Comparison of ENCODE assay signal across 14 mouse cellular contexts in the genomic region with DNA sequence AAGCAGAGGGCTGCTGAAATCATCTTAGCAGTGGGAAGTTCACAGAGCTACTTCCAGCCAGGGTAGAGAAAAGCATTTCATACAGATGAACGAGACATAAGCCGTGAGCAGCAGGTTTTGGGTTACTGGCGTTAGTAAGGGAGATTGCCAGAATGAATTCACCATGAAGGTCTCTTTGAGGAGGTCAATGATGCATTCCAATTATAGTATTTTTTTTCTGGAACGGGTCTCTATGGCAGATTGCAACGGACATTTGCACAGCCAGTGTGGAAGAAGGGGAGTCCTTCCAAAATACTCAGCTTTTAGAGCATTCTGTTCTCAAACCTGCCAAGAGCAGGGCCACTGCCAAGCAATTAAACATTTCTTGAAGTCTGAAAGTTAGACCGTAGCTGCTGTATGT.
DNase-seq lines count a peak whose midpoint lies in the region; ATAC-seq lines count a peak whose summit lies in the region.
"Had no signal": no experiment of that assay in that cellular context is flagged by ENCODE, and none has a peak within 500 bp of the region (broad histone marks: within the 10 kb centered on the region; RNA-seq: fewer than 3 reads in every experiment).

No protein-coding gene starts in this region.

- 75% methylated on average over 6 of the region's 6 CpGs for WGBS in forebrain, embryonic 13.5 days
- WGBS in forebrain, embryonic 10.5 days: 86% methylated on average over 6 of the region's 6 CpGs
- WGBS in forebrain, embryonic 16.5 days: 37% methylated on average over 6 of the region's 6 CpGs
- WGBS in liver, embryonic 11.5 days: 79% methylated on average over 6 of the region's 6 CpGs

- H3K27me3 ChIP-seq in forebrain, embryonic 13.5 days: no peaks in the 10 kb centered on the region
- no peaks in the 10 kb centered on the region for H3K27me3 ChIP-seq in forebrain, embryonic 10.5 days (ENCODE audit: poor library complexity, severe bottlenecking)
- no peaks in the 10 kb centered on the region for H3K27me3 ChIP-seq in forebrain, embryonic 16.5 days (replicated peaks; ENCODE audit: control insufficient read depth, insufficient read depth, low read length)
- no peaks in the 10 kb centered on the region for H3K27me3 ChIP-seq in liver, embryonic 11.5 days (replicated peaks; ENCODE audit: control insufficient read depth, insufficient read depth, low read length)
- H3K27me3 ChIP-seq: embryonic facial prominence, embryonic 12.5 days; heart, embryonic 12.5 days had no signal

- no peak overlapping the region for H3K27ac ChIP-seq in forebrain, embryonic 13.5 days
- no peak overlapping the region for H3K27ac ChIP-seq in forebrain, embryonic 10.5 days
- H3K27ac ChIP-seq in forebrain, embryonic 16.5 days (ENCODE audit: low read length): peak overlapping the region; percentile 39
- no peak overlapping the region for H3K27ac ChIP-seq in liver, embryonic 11.5 days (ENCODE audit: low read depth, low read length)
- H3K27ac ChIP-seq: embryonic facial prominence, embryonic 12.5 days; gastrocnemius, adult 2 months had no signal

- H3K4me3 ChIP-seq in forebrain, embryonic 13.5 days: no peak overlapping the region
- H3K4me3 ChIP-seq in forebrain, embryonic 10.5 days: no peak overlapping the region
- no peak overlapping the region for H3K4me3 ChIP-seq in forebrain, embryonic 16.5 days (replicated peaks; ENCODE audit: low read length)
- H3K4me3 ChIP-seq in liver, embryonic 11.5 days (ENCODE audit: low read depth, low read length): no peak overlapping the region
- H3K4me3 ChIP-seq: embryonic facial prominence, embryonic 12.5 days; gastrocnemius, adult 2 months; heart, embryonic 12.5 days had no signal

- no peaks in the 10 kb centered on the region for H3K36me3 ChIP-seq in forebrain, embryonic 13.5 days (ENCODE audit: poor library complexity, severe bottlenecking)
- H3K36me3 ChIP-seq in forebrain, embryonic 10.5 days (replicated peaks): no peaks in the 10 kb centered on the region
- H3K36me3 ChIP-seq in forebrain, embryonic 16.5 days (ENCODE audit: control insufficient read depth, insufficient read depth): no peaks in the 10 kb centered on the region
- H3K36me3 ChIP-seq in liver, embryonic 11.5 days (ENCODE audit: control insufficient read depth, insufficient read depth, low read length): no peaks in the 10 kb centered on the region
- H3K36me3 ChIP-seq: embryonic facial prominence, embryonic 12.5 days; G1E; heart, embryonic 12.5 days had no signal

- DNase-seq in forebrain, embryonic 10.5 days (ENCODE audit: extremely low spot score, low spot score): no peak
- DNase-seq in brain, embryonic 18.5 days (ENCODE audit: low read depth, low spot score): peak; percentile 76
- peak; percentile 7 to 20 for DNase-seq in layer of hippocampus, postnatal 36 days
- no peak for DNase-seq in liver, embryonic 11.5 days (ENCODE audit: low spot score)
- DNase-seq in kidney, adult 9 months: no peak
- DNase-seq in thymus, postnatal 10 days (ENCODE audit: low spot score in 2 of 2): no peak
- DNase-seq: gastrocnemius, adult 2 months; kidney, postnatal 25 days had no signal

- H3K4me1 ChIP-seq in forebrain, embryonic 13.5 days: no peaks in the 10 kb centered on the region
- no peaks in the 10 kb centered on the region for H3K4me1 ChIP-seq in forebrain, embryonic 10.5 days
- peaks cover 4% of the 10 kb centered on the region for H3K4me1 ChIP-seq in forebrain, embryonic 16.5 days (replicated peaks; ENCODE audit: control insufficient read depth, insufficient read depth, low read length)
- no peaks in the 10 kb centered on the region for H3K4me1 ChIP-seq in liver, embryonic 11.5 days (replicated peaks; ENCODE audit: control insufficient read depth, insufficient read depth, low read length)
- H3K4me1 ChIP-seq: embryonic facial prominence, embryonic 12.5 days; heart, embryonic 12.5 days had no signal

- H3K9me3 ChIP-seq in forebrain, embryonic 13.5 days (replicated peaks): no peaks in the 10 kb centered on the region
- H3K9me3 ChIP-seq in forebrain, embryonic 10.5 days: no peaks in the 10 kb centered on the region
- H3K9me3 ChIP-seq in forebrain, embryonic 16.5 days (ENCODE audit: control insufficient read depth, low read length): no peaks in the 10 kb centered on the region
- no peaks in the 10 kb centered on the region for H3K9me3 ChIP-seq in liver, embryonic 11.5 days (ENCODE audit: control insufficient read depth, low read length)
- H3K9me3 ChIP-seq: embryonic facial prominence, embryonic 12.5 days; G1E; heart, embryonic 12.5 days had no signal

- no peak overlapping the region for H3K9ac ChIP-seq in forebrain, embryonic 13.5 days
- no peak overlapping the region for H3K9ac ChIP-seq in forebrain, embryonic 16.5 days (replicated peaks; ENCODE audit: low read depth, low read length)
- no peak overlapping the region for H3K9ac ChIP-seq in liver, embryonic 11.5 days (ENCODE audit: low read depth, low read length)
- H3K9ac ChIP-seq: embryonic facial prominence, embryonic 12.5 days; heart, embryonic 12.5 days had no signal

- no peak overlapping the region for H3K4me2 ChIP-seq in forebrain, embryonic 13.5 days
- no peak overlapping the region; the same call in 1 of the 2 replicates for H3K4me2 ChIP-seq in forebrain, embryonic 16.5 days (ENCODE audit: low read length)
- no peak overlapping the region for H3K4me2 ChIP-seq in liver, embryonic 11.5 days
- H3K4me2 ChIP-seq: embryonic facial prominence, embryonic 12.5 days; heart, embryonic 12.5 days had no signal

- peak; percentile 83; the same call in 1 of the 2 replicates for ATAC-seq in forebrain, embryonic 13.5 days
- peak; percentile 92 for ATAC-seq in forebrain, embryonic 16.5 days
- no peak for ATAC-seq in liver, embryonic 11.5 days (replicated peaks; ENCODE audit: low FRiP score)
- ATAC-seq: activated CD4-positive, CD25-positive, alpha-beta regulatory T cell, adult 4 months had no signal

Comparison
In these comparisons a context has a peak if more than half of its experiments do, and no peak if none do; other contexts are left out.
1. DNase-seq: peak in brain, embryonic 18.5 days (single experiment) and layer of hippocampus, postnatal 36 days (2 of 2); none in forebrain, embryonic 10.5 days (single experiment), liver, embryonic 11.5 days (single experiment), kidney, adult 9 months (single experiment) and thymus, postnatal 10 days (0 of 2).